Mouse (Mus musculus) small intestine, adult 2 months (tissue): Measurements from ENCODE around the gene Ubac2. TPM values are rescaled to one million over a fixed set of nuclear protein-coding genes. Genes with fewer than 3 reads are reported as not detected.
A peak's percentile ranks its signal among the peaks of the same experiment; 100 is the strongest.

Experiments
- H3K27ac ChIP-seq: fragments of 200-500 bp; 2 replicates; pipeline ENCODE4 v1.5.1; 2012; ENCODE audit warnings: low read depth, low read length, control low read depth, inconsistent platforms; ENCODE audit not compliant: insufficient read depth
- H3K27me3 ChIP-seq: fragments of 200-500 bp; 2 replicates; pipeline ENCODE4 v1.6.1; 2012; ENCODE audit warnings: mild to moderate bottlenecking, moderate library complexity, low read length, inconsistent platforms; ENCODE audit not compliant: control insufficient read depth, insufficient read depth
- H3K36me3 ChIP-seq: fragments of 200-500 bp; 2 replicates; pipeline ENCODE4 v1.6.1; 2012; ENCODE audit warnings: mild to moderate bottlenecking, low read length, control low read depth, inconsistent platforms; ENCODE audit not compliant: control insufficient read depth, insufficient read depth
- H3K4me1 ChIP-seq: fragments of 200-500 bp; 2 replicates; pipeline ENCODE4 v1.6.1; 2012; ENCODE audit warnings: low read length, inconsistent platforms, mixed read lengths; ENCODE audit not compliant: control insufficient read depth, insufficient read depth, insufficient read length
- H3K4me3 ChIP-seq: fragments of 200-500 bp; 2 replicates; pipeline ENCODE4 v1.5.1; 2012; ENCODE audit warnings: low read depth, mild to moderate bottlenecking, control low read depth, inconsistent platforms, low read length, moderate library complexity
- CTCF ChIP-seq: fragments of 200-500 bp; IDR thresholded peaks from 2 replicates; pipeline ENCODE4 v1.5.1; 2012; ENCODE audit warnings: low read depth, mild to moderate bottlenecking, control low read depth, inconsistent platforms, low read length, moderate library complexity, mixed read lengths; ENCODE audit not compliant: insufficient replicate concordance, insufficient read length; ENCODE audit errors: extremely low read depth
- POLR2A ChIP-seq: fragments of 200-500 bp; IDR thresholded peaks from 2 replicates; pipeline ENCODE4 v1.6.1; 2012; ENCODE audit warnings: low read depth, mild to moderate bottlenecking, control low read depth, inconsistent platforms, low read length, moderate library complexity
- WGBS: fragments of 180-500 bp; shearing (Covaris S2); methylation state at CpG from one replicate; pipeline ENCODE4 v1.1.7; 2018; 5-methylcytosine and 5-hydroxymethylcytosine counted together
- polyA plus RNA-seq: library from polyadenylated mRNA; depleted of rRNA; stranded (reverse); fragments of >200 nt; gene quantifications from 2 replicates; pipeline ENCODE4 v1.2.3, GENCODE M21; 2012

The Ubac2 gene
- polyA plus RNA-seq, 1 experiment, result 48.4 TPM

DNA sequence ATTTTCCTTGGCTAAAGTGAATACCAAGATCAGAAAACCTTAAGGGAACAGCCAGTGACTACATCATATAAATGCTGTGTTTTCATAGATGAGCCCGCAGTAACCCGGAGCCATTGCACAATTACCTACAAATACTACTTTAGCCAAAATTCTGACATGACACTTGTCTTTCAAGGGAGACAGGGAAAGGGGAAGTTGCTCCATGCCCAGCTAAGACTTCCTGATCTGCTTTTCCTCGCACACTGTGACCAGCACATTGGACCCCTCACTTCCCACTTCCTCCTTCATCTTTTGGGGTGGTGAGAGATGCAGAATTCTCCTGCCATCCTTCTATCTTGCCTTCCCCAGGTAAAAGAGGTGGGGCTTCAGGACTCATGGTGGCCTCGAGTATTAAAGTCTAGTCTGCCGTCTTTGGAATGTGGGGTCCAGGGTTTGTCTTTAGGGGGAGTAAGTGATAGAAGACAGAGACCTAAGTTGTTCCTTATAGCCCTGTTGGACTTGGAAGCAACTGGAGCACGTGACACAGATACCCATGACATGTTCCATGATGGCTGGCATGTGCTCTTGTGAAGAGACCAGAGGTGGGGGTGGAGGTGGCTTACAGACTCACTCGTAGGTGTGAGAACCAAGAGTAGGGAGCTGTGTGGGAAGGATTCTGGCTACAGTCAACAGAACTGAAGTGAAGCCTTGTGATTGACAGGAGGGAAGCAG, 116.6 kb downstream of the Ubac2 start:
- Histone ChIP-seq H3K27ac (no peak overlapping the region), H3K4me1 (peaks cover 29% of the 10 kb centered on the region), H3K4me3 (no peak overlapping the region), H3K27me3 (no peaks in the 10 kb centered on the region), H3K36me3 (peaks cover 8% of the 10 kb centered on the region)
- TF ChIP-seq POLR2A (no peak), CTCF (no peak)
- 91% methylated on average over 7 of the region's 7 CpGs for WGBS

DNA sequence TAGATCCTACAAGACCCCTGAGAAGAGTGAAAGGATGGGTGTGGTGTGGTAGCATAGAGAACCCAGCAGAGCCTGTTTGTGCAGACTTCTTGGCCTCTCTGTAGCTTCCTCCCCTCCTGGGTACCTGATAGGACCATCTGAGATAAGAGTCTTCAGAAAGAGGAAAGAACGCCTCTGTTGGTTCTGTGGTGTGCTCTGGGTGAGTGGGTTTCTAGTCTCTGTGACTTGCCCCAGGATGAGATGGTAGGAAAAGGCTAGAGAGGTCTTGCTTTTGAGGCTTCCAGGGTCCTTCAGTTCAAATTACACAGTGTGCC, 117.1 kb downstream of the Ubac2 start:
- H3K27ac ChIP-seq, result no peak overlapping the region

GRCm38 (mm10) chr14:121996786-121997185, 118.4 kb downstream of the Ubac2 start:
- Histone ChIP-seq H3K27me3 (no peaks in the 10 kb centered on the region), H3K36me3 (peaks cover 8% of the 10 kb centered on the region), H3K27ac (peak overlapping the region; percentile 5; the same call in 1 of the 2 replicates), H3K4me3 (no peak overlapping the region), H3K4me1 (peaks cover 29% of the 10 kb centered on the region)
- 71% methylated on average over 8 of the region's 8 CpGs for WGBS
- TF ChIP-seq POLR2A (no peak), CTCF (no peak)

More for the DNA sequence above, 117.1 kb downstream of the Ubac2 start:
- peaks cover 29% of the 10 kb centered on the region for H3K4me1 ChIP-seq
- H3K27me3 ChIP-seq, result no peaks in the 10 kb centered on the region
- H3K36me3 ChIP-seq, result peaks cover 10% of the 10 kb centered on the region
- TF ChIP-seq POLR2A, result no peak
- TF ChIP-seq CTCF, result no peak
- 62% methylated on average over 1 of the region's 1 CpGs for WGBS
- no peak overlapping the region for H3K4me3 ChIP-seq

DNA sequence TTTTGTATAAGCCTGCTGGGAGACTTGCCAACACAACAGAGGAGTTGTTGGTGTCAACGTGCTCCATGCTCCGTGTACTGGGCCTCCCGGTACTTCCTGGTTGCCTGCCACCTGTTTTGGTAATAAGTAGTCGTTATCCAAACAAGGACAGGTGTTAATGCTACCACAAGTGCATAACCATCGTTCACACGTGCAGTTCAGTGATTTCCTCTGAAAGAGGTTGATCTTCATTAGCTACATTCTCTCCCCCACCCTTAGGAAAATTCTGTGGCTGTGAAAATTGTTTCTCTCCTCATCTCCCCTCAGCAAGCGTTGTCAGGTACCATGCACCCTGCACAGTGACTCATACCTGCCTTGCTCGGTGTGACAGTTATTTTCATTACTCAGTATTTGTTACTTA, 121.0 kb downstream of the Ubac2 start:
- H3K36me3 ChIP-seq, result peaks cover 4% of the 10 kb centered on the region
- no peak for TF ChIP-seq POLR2A
- TF ChIP-seq CTCF, result no peak

GRCm38 (mm10) chr14:122000346-122001105, 122.1 kb downstream of the Ubac2 start:
- 82% methylated on average over 17 of the region's 17 CpGs for WGBS
- Histone ChIP-seq H3K27ac (no peak overlapping the region), H3K4me1 (peaks cover 10% of the 10 kb centered on the region), H3K27me3 (no peaks in the 10 kb centered on the region), H3K36me3 (0 out of 2 replicates have a peak, but pooled peaks cover 2% of the 10 kb centered on the region), H3K4me3 (no peak overlapping the region)
- no peak for TF ChIP-seq POLR2A
- TF ChIP-seq CTCF, result no peak

More for the DNA sequence above, 121.0 kb downstream of the Ubac2 start:
- WGBS, result 22% methylated on average over 8 of the region's 8 CpGs
- Histone ChIP-seq H3K4me1 (peaks cover 13% of the 10 kb centered on the region), H3K4me3 (no peak overlapping the region), H3K27ac (no peak overlapping the region; the same call in 1 of the 2 replicates), H3K27me3 (no peaks in the 10 kb centered on the region)

- no peaks in the 10 kb centered on the region for H3K27me3 ChIP-seq
- no peak overlapping the region for H3K27ac ChIP-seq
- no peak for TF ChIP-seq POLR2A
- no peak for TF ChIP-seq CTCF
- H3K4me1 ChIP-seq, result peaks cover 5% of the 10 kb centered on the region
- no peak overlapping the region for H3K4me3 ChIP-seq
- H3K36me3 ChIP-seq, result 0 out of 2 replicates have a peak, but pooled peaks cover 2% of the 10 kb centered on the region
- whole genome bisulfite sequencing, result 96% methylated on average over 7 of the region's 7 CpGs
These were observed 123.8 kb downstream of the Ubac2 start for GRCm38 (mm10) chr14:122002224-122002623.

DNA sequence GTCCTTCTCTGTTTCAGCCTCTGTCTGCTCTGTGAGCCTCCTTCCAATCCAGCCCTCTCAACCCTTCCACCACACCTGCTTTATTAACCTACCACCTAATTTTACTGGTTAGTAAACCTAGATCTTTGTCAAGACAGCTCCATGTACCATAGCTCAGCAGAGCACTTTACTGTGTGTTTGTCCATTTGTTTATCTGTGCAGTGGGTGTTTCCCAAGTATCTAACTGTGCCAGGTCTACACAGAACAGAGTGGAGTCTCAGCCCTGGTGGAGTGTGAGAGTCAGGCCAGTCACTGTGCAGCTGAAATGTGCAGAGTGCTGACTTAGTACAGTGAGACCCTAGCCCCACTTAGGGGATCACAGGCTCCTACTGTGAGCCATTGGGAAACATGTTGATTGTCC, 125.4 kb downstream of the Ubac2 start:
- Histone ChIP-seq H3K27ac (no peak overlapping the region), H3K4me1 (peaks cover 11% of the 10 kb centered on the region), H3K27me3 (no peaks in the 10 kb centered on the region), H3K36me3 (peaks cover 3% of the 10 kb centered on the region; the same call in 1 of the 2 replicates), H3K4me3 (no peak overlapping the region)
- TF ChIP-seq CTCF (no peak), POLR2A (no peak)
